Mouse (Mus musculus): ENCODE measurements at regions not wholly inside any gene's neighbourhood (a gene's known extent, or its start where the extent isn't known, plus 50 kb on each side); places are given as distances from the start of the nearest gene placed in this dataset.

DNA sequence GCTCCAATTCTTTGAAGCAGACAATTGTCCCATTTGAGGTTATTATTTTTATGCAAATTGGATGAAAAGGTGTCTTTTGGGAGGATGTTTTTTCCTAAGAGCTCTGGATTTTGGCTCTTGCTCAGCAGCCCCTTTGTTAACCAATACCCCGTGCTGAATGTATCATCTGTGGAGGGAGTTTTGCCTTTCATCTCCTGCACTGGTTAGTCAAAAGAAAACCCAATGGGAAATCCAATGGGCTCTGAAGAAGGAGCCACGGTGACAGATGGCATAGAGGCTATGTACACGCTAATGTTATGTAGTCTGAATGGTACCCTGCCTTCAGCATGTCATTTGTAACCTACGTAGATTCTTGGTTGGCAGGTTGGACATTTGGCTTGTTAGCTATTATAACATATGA lies 120.8 kb upstream of the Zwint start:
- intact Hi-C loops (cut with DNase I): no loop called here
- no peak for DNase-seq

DNA sequence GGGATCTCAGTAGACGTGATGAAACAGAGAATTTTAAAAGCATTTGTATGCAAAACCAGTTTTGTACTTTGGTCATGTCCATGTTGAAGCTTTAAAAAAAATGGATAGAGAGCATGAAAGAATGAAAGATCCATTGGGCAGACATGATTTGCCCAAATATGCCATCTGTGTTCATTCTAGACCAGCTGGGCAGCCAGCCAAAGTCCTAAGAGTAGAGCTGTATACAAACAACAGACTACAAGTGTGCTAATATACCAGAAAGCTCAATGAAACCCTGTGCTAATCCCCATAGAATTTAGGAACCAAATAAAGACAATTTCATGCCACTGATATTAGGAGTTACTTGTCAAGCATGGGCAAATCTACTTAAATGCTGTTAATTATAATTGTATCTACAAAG lies 105.1 kb upstream of the Zwint start:
- intact Hi-C loops (cut with DNase I): no loop called here
- no peak for DNase-seq

DNA sequence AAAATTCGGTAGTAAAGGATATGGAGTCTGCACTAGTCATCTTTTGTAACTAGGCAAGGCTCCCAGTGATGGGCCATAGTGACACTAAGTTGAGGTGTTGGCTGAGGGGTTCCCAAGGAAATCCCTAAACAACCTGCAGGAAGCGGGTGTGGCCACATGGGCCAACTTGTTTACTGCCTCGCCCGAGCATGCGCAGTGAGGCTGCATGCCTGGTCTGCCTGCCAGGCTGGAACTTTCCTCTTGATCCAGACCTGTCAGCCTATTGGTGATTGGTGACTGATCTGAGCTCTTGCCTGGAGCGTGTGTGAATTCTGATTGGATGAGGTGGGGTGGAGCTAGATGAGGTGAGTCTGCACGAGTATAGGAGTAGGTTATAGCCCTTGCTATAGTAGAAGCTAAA lies 103.1 kb upstream of the Zwint start:
- intact Hi-C loops (cut with DNase I): no loop called here
- DNase-seq: no peak

DNA sequence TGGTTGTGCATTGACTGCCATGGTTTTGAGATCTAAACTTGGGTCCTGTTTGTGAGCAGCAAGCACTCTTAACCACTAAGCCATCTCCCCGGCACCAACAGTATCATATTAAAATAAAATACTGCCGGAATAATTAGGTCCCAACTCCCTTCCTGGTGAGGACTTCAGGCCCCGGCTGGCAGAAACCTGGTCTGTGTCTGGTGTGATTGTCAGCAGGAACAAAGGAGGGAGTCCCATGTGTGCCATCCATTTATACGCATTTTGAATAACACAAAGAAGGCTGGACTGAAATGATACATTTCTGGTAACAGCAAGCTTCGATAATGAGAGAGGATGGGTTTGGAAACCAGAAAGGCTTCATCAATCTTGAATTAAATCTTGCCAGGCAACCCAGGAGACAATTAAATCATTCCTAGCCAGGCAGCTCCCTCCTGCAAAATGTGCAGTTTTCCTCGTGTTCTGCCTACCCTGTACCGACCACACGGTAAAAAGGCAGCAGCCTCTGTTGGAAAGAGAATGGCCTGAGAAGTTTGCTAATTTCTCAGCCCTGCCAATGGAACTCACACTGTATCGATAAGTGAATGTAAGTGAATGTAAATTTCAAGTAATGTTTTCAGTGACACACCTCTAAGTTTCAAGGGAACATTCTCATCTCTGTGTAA lies 80.5 kb upstream of the Zwint start:
- DNase-seq: no peak
- intact Hi-C loops (cut with DNase I): no loop called here

DNA sequence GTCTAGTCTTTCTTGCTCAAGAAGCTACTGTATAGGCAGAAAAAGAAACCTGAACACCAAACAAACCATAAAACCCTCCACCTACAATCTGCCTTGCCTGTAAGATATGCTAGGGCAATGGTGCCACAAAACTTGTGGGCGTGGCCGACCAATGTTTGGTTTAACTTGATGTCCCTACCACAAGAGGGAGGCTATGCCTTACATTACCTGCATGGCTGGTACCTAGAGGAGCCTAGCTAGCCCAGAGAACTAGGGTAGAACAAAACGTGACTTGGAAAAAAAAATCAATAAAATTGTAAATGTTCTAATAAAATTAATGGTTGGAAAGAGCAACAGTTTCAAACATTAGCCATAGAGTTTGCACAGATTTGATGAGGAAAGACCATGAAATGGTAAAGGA lies 76.9 kb upstream of the Zwint start:
- intact Hi-C loops (cut with DNase I): no loop called here
- no peak for DNase-seq

DNA sequence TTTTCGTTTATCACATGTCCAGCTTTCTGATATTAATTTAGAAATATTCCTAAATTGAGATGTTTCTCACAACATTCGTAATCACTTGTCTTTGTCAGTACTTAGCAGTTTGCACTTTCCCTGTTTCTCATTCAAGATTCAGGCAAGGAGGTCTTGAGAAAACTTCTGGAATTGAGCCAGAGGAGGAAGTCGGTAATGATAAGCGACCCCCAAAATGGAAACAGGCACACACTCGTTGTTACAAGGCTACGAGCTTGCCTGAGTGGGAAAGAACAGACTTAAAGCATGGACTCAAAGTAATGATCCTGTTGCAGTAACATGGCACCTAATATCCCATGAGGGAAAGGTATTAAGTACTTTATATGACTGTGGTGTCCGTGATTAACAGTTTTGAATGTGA lies 76.1 kb upstream of the Zwint start:
- intact Hi-C loops (cut with DNase I): no loop called here
- DNase-seq: no peak

DNA sequence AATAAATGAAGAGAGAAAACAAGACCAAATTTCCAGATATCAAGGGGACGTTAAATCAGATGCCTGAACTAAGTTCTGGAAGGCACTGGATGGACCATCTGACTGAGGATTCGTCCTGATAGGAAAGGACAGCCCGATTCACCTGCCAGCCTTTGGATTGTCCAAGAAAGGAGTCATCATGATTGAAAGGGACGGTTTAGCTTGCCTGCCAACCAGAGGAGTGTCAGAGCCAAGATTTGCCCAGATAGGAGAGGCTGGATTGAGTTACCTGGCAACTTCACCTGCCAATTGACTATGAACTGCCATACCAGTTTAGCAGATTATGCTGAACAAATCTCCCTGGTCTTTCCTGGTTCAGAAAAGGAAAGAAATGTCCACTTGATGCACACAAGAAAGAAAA lies 73.3 kb upstream of the Zwint start:
- intact Hi-C loops (cut with DNase I): no loop called here
- DNase-seq: no peak

DNA sequence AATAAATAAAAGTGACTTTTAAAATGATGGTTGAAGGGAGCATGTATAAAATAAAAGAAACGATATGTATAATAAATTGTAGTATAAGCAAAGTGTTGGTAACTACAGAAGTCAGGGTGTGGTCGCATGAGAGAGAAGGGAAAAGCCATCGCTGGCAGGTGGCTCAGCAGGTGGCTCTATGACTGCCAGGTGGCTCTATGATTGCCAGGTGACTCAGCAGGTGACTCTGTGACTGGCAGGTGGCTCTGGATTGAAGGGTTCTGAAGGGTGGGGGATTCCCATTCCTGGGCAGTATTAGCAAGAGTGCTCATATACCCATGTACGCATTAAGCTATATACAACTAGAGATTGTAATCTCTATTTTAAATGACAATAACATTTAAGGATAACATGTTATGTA lies 66.1 kb upstream of the Zwint start:
- DNase-seq: no peak
- intact Hi-C loops (cut with DNase I): no loop called here

DNA sequence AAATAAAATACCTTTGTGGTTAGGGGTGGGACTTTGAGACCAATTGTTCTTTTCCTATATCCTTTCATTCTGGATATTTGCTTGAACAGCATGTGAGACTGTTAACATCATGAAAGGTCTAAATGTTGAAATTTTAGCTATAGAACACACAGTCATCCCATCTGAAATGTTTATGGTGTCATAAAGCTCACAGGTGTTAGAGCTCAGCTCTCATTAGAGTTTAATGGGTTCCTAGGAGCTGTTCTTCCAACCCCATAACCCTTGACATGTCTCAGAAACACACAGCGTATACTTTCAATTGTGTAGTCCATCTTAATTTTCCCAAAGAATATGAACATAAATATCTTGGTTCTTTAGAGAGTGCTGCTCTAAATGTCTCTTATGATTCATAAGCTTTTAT lies 61.6 kb upstream of the Zwint start:
- no peak for DNase-seq
- intact Hi-C loops (cut with DNase I): no loop called here
